Mouse (Mus musculus) ovary, adult 18-20 months (tissue): ENCODE results near the gene Agpat3.

Source experiments
- DNase-seq: peaks from one replicate; pipeline ENCODE4 v3.0.0; 2022; ENCODE audit warnings: low spot score, mixed read lengths

Gene Agpat3

DNA sequence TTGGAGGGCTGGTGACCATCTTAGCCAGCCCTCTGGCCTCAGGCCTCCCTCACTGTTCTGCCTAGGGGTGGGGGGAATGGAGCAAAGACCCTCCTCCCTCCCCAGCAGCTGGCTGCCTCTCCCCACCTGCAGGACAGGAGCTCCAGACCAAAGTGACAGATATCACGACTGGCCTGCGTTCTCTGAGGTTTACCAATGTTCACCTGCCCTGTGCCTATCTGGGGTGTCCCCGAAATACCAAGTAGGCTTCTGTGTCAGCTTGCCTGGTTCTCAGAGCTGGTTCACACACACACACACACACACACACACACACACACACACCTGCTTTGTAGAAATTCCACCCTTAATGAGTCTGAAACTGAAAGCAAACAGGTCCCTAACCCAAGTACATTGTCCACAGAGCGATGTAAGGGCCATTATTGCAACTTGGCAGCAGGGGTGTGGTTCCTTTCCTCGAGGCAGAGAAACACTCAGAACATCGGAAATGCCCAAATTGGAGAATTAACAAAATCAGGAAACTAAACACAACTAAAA, 94.1 kb downstream of the Agpat3 start:
- no peak for DNase-seq

DNA sequence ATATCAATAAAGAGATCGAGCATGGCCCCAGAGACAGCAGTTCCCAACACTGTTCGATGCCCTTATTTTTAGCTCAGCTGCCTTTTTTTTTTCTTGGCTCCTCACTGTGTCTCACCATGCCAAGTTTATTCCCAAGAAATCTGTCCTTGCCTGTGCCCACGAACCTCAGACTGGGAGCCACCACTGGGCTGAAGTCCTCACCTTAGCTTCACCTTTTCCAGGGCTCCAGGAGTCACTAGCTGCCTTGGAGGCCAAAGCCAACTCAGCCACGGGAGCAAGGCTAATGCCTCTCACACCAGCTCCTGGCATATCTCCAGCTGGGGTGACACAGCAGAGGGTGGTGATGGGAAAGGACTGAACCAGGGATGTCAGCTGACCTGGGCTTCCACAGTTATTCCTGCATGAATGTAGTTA, 96.6 kb downstream of the Agpat3 start:
- DNase-seq = peak; percentile 23

DNA sequence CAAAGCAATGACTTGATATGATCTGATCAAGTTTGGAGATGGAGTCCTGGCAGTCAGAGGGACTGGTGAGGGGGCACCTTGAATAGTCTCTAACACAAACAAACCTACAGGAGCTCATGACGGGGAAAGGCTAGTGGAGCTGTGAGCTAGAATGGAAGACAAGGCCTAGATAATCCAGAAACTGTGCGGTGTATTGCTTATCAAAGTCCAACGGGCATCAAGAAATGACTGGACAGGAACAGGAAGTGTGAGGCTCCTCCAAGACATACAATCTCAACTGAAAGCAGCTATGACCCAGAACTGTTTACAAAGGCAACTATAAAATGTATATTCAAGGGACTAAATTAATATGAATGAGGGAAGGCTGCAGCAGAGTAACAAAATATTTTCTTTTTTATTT, 105.1 kb downstream of the Agpat3 start:
- DNase-seq = no peak

DNA sequence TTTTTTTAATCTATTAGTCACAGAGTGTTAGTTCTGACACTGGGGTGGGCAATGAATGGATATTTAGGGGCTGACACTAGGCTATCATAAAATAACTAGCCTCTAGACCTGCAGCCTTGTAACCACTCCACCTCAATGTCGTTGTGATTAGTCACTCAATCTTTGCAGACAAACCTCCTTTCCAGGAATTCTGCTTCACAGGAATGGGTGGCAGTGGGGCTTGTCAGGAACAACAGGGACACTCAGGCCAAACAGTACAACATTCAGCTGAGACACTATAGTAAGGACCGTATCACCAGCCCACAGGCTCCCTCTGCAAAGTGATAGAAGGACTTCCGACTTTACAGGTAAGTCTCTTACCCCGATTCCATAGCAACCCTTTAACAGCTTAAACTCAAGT, 105.6 kb downstream of the Agpat3 start:
- DNase-seq = no peak

DNA sequence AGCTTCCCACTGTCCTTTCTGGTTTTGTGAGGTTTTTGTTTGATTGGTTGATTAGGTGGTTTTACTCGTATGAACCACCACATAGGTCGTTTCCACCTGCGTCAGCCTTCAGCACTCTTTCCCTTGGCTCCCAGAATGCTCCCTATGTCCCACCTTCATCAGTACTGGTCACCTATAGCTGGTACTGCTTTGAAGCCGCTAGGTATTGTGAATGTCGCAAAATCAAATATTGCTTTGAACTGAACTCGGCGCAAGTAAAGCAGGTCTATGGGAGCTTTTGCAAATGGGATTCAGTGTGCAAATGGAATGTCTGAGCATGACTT, 107.1 kb downstream of the Agpat3 start:
- no peak for DNase-seq

DNA sequence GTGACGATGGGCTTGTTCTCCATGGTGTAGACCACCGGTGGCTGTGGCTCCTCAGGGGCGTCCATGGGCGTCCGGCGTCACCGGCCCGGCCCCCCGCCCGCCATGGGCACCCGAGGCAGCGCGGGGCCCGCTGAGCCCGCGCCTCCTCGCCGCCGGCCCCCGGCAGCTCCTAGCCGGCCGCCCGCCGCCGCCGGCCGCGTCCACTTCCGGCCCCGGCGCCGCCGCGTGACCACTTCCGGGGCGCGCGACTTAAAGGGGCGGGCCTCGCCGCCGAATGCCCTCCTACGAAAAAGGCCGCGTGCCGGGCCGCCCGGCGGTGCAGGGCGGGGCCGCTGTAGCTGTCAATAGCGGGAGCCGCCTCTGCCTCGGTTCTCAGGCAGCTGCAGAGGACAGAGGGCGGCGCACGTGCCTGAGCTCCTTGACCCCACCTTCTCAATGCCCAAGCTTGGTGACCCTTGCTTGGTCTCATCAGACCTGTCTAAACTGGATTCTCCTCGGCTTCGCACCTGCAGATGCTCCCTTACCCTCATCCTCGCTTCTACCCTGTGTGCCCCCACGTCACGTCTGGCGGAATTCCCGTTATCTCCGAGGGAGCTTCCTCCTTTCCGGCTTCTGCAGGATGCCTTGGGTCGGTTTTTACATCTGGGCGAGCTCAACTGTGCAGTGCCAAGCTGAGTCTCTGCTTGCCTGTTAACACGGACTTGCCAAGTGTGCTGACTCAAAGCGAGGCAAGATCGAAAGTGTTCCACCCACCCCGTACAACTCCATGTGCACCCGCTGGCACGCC, 107.7 kb downstream of the Agpat3 start, which contains the start of gene Trappc10:
Gene Trappc10 (minus strand): TSS at position 204 of the 787 bp plus-strand sequence.
- peak; percentile 79 for DNase-seq

DNA sequence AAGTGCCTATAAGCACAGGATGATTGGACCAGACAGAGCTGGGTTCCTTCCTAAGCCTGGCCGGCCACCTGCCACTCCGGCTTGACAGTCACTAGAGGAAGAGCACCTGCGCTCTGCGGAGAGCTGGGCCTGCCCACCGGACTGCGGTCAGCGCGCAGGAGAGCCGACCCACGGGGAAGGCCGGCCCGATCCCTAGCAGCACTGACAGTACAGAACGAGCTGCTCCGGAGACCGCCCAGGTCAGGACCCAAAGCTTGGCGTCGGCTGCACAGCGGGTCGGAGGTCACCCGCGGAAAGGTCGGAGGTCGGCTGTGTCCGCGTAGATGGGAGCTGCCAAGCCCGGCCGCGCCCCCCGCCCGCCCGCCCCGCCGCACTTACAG, 108.2 kb downstream of the Agpat3 start:
- DNase-seq = peak; percentile 16

DNA sequence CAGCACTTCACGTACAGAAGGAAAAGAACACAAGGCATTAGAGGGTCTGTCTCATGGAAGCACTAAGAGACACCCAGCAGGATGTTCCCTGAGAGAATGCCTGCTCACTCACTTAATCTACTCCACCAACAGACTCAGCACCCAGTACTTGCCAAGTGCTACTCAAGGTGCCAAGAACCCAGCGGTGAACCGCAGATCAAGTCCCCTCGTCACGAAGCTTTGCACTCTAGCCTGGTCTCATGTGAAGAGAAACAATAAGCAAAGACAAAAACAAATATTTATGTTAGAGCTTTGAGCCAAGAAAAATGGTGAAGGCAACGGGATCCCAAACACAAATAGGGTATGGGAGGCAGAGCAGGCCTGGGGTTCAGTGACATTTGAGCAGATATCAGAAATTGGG, 113.4 kb downstream of the Agpat3 start:
- DNase-seq = no peak

DNA sequence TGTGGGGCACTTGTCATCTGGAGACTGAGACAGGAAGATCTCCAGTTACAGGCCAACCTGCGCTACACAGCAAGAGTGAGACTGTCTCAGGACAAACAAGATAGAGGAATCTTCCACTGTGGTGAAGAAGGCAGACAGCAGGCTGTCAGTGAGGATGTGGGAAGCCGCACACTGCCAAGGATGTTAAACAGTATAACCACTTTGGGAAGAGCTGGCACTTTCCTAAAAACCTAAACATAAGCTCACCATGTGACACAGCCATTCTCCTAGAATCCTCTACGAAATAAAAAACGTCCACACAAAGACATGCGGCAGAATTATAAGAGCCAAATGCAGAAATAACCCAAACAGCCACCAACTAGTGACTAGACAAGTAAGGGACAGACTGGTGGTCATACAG, 114.0 kb downstream of the Agpat3 start:
- no peak for DNase-seq

DNA sequence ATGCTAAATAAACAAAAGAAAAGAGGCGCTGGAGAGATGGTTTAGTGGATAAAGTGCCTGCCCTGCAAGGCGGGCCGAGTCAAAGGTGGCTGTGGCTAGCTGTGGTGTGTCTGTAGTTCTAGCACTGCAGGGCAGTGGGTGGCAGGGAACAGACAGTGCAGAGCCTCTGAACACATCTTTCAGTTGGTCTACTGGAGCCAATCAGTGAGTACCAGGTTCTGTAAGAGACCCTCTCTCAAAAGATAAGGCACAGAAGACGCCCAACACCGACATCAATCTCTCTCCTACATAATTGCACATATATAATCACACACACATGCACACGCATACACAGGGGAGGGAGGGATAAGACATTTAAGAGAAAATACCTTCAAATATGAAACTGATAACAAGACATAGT, 114.5 kb downstream of the Agpat3 start:
- DNase-seq = no peak

DNA sequence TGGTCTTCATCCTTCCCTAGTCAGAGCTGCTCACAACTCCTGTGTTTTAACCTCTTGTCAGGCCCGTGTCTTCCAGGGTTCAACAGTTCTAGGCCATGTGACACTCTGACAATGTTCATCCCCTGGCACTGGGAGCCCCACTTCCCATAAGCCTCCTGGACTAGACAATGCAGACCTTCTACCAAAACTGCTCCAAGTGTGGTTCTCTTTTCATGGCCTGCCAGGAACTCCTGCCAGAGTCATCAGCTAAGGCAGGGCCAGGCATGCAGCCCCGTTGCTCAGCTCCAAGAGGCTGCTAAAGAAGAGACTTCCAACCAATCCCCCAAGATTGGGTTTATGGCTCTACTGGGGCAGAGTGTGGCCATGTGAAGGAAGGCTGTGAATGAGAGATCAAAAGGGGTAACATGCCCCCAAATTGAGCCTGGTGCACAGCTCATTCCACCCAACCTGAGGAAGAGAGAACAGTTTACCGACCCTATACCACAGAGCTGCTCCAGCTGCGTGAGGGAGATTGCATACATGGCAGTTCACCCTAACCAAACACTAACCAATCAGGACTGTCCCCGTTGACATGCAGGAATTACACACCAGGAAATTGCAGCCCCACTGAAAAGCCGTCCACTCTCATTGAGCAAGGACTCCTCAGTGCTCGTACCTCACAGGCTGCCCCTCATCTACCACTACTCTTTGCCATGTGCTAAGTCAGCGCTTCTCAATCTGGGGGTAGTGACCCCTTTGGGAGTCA, 115.2 kb downstream of the Agpat3 start:
- DNase-seq = no peak

DNA sequence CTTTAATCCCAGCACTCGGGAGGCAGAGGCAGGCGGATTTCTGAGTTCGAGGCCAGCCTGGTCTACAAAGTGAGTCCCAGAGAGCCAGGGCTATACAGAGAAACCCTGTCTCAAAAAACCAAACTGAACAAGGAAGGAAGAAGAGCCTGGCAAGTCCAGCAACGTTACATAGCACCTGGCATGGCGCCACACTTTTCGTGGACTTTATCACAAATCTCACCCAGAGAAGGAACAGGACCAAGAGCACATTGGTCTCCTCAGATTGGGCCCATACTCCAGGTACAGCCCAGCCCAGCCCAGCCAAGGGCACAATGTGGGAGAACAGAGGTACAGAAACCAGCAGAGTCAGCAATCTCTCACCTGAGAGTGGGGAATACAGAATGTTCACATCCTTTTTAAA, 118.5 kb downstream of the Agpat3 start:
- no peak for DNase-seq

DNA sequence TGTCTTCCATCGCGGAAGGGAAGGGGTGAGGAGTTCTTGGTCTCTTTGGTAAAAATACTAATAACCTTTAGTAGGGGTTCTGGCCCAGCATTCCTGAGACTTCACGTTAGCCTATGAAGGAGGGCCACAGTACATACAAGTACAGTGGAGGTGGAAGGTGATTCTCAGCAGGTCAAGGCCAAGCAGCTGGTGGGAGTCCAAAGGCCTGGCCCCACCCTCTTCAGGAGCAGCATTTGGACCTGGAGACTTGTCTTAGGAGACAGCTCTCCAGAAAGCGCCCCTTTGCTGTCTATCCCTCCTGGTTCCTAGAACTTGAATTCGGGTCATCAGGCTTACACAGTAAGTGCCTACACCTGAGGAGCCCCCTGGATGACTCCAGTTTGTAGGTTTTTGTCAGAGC, 119.1 kb downstream of the Agpat3 start:
- no peak for DNase-seq

DNA sequence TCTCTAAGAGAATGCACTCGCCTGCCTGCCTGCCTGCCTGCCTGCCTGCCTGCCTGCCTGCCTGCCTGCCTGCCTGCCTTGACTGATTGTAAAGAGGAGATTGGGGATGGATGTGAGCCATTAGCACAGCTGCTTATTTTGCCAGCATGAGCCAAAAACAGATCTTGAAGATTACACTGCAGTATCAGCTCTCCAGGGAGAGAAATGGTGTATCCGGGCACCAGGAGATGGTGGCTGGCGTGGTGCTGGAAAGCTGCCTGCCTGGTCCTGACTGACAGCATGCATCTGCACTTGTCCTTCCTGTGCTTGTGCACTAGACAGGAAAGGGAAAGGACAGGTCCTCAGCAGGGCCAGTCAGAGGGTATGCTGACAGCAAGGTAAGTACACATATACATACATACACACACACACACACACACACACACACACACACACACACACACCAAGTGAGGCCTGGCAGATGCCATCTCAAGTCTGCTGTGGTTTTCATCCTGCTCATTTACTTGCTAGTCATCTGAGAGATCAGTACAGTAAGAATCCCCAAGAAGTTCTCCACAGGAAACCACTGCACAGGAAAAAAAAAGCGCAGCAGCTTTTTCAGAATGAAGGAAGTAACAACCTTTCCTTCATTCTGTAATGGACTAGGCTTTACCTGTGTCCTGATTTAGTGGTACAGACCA, 119.8 kb downstream of the Agpat3 start:
- DNase-seq = no peak

DNA sequence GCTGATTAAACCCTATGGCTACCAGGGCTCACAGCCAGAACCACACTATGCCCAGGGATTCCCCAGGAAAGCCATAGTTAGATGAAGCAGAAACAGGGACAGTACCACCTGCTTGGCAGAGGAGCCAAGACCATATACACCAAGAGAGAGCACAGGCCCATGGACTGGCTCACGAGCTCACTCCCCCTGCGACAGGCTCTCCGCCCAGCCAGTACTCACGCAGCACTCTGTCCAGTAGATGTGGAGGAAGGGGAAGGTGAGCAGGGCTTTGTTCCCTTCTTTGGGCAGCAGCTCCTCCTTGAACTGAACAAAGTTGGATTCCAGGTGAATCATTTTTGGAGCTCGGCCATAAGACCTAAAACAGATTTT, 123.7 kb downstream of the Agpat3 start:
- DNase-seq = no peak

DNA sequence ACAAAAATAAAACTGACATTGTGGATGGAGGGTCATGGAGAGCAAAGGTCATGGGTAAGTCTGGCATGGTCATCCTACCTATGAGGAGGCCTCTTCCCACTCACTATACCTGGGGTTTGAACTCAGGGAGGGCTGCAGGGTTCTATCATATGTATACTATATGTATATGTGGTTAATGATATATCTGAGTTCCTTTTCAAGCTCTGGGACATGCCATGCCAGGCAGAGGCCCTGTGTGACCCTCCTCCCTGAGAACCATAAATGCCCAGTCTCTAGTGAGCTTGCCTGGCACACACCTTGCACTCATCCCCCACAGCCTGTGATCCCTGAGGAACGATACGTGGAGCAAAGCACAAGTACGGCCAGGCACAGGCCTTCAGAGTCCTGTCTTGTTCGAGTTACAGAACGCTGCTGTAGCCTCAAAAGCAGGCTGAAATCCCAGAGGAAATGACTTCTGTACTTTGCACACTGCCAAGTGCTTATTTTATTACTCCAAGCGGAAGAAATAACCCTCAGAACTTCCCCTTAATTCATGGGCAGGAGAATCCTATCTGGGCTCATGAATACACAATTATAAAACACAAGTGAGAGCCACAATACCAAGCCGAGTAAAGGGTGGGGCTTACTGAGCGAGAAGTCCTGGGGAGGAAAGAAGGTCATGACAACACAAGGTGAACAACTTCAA, 124.3 kb downstream of the Agpat3 start:
- DNase-seq = no peak

DNA sequence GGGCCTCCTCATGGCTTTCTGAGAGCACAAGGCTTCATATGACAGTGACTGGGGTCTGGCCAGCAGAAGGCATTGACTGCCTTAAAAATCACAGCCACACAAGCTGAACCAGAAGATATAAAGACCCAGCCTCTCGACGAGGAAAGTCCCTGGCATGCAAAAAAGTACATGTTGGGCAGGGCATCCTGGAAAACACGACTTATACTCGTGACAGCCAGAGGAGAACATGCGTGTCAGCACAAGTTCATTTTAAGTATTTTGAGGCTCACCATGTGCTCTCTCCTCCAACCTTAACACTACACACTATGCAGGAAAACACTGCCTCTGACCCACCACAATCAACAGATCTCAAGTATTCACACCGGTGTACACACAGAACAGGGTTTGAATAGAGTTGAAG, 128.2 kb downstream of the Agpat3 start:
- no peak for DNase-seq

DNA sequence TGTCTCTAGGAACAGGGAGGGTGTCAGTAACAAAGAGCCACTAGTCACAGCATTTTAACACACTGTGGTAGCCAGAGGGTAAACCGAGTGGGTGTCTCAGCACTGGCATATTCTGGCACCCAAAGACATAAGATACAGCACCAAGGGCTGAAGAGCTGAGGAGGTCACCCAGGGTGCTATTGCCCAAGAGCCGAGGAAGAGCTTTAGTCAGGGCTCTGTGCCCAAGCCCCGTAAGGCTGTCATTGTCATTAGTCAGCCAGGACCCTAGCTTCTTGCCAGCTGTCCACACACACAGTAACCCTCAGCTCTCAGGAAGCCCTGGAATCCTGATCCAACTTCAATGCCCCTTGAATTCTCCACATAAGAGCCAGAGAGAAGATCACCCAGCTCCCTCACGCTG, 129.4 kb downstream of the Agpat3 start:
- no peak for DNase-seq

DNA sequence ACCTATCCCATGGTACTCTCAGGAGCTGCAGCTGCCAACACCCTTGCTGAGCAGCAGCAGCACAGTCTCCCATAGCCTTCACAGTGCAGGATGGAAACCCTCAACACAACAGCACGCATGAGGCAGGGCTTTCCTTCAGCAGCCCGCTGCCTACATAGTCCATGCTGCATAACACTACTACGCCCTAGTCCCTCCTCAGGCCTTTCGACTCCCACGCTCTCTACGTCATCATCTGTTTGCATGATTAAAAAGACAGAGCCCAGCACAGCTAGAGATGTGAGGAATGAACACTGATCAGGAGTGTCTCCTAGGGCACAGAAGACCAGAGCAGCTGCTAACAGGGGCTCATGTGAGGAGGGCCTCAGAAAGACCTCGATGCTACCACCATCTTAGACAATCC, 131.0 kb downstream of the Agpat3 start:
- no peak for DNase-seq

DNA sequence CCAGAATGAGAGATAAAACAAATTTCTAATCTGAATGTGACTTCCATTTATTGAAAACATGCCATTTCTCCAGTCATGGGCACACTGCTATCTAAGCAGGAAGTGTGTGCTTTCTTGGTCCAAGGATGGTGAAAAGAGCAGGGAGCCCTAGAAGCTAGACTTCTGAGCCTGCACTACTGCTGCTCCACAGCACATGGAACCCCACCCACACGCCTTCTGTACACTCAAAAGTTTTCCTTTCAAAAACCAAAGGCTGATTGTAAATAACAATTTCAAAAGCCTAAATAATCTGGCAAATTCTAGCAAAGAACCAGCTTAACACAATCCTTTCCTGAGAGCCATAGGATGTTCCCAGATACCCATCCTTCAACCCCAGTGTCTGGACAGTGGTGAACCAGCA, 132.8 kb downstream of the Agpat3 start:
- no peak for DNase-seq
